Mouse (Mus musculus): Measurements from ENCODE around the gene Krt87.

DNA sequence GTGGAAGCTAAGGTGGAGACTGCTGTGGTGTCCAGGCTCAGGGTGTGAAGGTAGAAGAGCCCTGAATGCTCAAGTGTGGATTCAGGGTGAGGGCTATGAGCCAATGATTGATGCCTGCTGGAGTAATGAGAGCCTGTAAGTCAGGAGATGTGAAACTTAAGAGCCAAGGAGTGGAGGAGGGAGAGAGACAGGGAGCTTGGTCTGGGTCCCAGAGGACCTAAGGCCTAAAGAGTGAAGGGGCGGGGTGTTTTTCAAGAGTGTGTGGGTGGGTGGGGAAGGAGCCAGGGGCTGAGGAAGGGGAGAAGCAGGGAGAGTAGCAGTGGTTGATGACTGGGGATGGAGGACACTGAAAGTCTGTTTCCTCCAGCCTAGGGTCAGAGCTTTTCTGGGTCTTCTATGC, 45.0 kb upstream of the Krt87 start:
- TF ChIP-seq CTCF (conservative IDR thresholded peaks at IDR 0.05; ENCODE audit: low read length) (no peak), NANOG (IDR thresholded peaks at IDR 0.05; ENCODE audit: borderline replicate concordance, low read length) (no peak)
